Mouse (Mus musculus): ENCODE data around the gene Vmn1r184.
"Not testable (repeated sequence)": the region's sequence is repeated elsewhere in the genome, so short reads cannot be mapped to it uniquely, and the experiment has no call there.

The Vmn1r184 gene

DNA sequence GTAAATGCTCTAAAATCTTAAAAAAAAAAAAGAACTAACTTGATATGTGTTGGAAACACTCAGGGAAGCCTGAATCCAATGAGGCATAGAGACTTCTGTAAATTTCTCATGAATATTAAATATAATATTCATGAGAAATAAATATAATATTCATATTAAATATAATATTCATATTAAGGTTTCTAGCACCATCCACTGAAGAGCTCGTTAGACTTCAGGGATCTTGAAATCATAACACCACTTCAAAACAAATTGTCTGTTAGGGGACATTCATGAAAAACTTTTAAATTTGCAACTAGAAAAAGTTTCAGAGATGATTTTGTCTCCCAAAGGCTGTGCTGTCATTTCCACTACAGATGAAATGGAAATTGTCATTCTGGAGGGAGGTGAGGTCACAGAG, at the start of gene Vmn1r184:
Vmn1r184 (plus strand) TSS at position 301 of the 400 bp plus-strand sequence.
- not testable (repeated sequence) for DNase-seq (ENCODE audit: extremely low spot score)

DNA sequence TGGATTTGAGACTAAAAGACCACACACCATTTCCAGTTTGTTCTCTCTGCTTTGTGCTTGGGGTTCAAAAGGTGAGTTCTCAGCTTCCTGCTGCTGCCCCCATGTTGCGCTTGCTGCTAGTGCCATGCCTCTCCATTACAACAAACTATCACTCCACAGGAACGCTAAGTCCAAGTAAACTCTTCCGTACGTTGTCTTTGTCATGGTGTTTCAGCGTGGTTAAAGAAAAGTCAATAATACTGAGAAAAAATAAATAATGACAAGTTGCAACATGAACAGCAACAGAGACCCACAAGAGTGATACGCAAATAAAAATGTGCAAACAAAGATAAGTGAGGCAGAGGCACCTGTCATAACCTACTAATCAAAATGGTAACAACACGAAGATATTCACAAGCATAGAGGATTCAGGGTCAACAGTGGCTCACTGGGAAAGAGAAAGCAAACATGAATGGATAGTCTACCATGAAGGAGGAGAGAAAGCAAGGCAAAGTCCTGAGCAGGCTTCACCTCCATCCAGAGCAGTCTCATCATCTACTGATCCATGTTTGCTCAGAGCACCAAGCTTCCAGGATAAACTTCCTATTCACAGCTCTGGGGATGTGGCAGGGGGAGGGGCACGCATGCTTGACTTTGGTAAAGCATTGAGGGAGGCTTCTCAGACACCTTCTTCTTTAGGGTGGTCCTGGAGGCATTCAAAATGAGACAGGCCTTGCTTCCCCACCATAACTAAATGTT, 43.5 kb downstream of the Vmn1r184 start:
- DNase-seq (ENCODE audit: extremely low spot score): not testable (repeated sequence)

DNA sequence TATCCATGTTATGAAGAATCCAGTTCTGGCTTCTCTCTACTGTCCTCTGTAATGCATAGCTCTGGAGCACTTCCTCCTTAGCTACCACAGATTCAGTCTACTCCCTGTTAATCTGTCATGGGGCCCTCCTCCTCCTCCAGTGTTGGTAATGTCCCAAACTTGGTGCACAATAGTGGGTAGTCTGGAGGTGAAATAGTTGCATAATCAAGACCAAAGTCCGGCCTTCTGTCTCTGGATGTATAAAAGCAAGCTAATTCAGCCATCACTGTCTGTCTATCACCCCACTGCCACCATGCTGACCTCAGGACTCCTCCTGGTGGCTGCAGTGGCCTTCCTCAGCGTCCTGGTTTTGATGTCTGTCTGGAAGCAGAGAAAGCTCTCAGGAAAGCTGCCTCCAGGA, 46.8 kb downstream of the Vmn1r184 start, which contains the start of gene Cyp2a4:
Cyp2a4 (plus strand) TSS at position 244 of the 400 bp plus-strand sequence.
- not testable (repeated sequence) for DNase-seq (ENCODE audit: extremely low spot score)

DNA sequence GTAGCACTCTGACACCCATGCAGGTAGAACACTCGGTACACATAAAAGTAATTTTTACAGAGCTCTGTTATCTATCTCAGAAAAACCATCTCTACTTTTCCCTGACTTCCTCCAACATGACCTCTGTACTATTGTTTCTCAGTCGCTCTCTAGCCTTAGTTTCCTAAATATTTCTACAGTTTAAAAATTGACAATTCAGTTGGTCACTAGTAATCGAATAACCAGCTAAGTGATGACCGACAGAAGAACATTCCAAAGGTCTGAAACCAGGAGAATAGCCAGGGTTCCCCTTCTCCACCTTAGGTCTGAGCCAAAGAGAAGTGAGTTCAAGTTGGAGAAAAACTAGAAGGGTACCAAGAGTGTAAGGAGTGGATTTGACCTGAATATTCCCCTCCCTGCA, 51.7 kb downstream of the Vmn1r184 start:
- not testable (repeated sequence) for DNase-seq (ENCODE audit: extremely low spot score)

DNA sequence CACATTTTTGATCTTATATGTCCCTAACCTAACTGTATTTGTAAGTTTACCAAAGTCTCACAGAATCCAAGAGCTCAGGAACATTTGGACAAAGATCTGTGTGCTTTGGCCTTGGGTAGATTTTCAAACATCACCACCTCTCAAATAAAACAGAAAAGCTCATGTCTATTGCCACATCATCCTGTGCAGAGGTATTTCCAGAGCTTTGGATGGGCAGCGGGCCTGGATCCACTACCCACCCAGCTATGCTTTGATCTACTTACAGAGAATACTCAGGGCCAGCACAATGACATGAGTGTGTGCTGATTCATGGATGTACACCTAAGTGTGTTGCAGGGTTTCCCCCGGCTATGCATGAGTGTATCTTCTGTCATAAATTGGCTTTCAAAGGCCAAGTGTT, 55.1 kb downstream of the Vmn1r184 start:
- DNase-seq (ENCODE audit: extremely low spot score): not testable (repeated sequence)

DNA sequence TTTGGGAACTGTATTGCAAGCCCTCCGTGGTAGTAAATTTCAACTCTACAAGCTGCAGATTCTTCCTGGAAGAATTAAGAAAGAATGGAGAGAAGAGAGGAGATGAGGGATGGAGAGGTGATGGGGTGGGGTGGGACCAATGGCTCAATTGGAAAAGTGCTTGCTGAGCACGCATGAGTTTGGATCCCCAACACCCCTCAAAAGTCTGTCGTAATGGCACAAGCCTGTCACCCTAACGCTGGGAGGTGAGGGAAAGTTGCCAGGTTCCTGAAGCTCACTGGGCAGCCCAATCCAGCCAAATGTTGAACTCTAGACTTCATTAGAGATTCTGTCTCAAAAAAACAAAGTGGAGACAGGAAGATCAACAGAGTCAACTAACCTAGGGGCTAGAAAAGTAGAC, 55.7 kb downstream of the Vmn1r184 start:
- not testable (repeated sequence) for DNase-seq (ENCODE audit: extremely low spot score)
